Mouse (Mus musculus): ENCODE results near the gene Fer. TPM values are rescaled to one million over a fixed set of nuclear protein-coding genes. Genes with fewer than 3 reads are reported as not detected.

The Fer gene
- 1.4 and 4.3 TPM in 2 replicates for polyA plus RNA-seq (2012; rRNA removed; ENCODE audit: low replicate concordance)

DNA sequence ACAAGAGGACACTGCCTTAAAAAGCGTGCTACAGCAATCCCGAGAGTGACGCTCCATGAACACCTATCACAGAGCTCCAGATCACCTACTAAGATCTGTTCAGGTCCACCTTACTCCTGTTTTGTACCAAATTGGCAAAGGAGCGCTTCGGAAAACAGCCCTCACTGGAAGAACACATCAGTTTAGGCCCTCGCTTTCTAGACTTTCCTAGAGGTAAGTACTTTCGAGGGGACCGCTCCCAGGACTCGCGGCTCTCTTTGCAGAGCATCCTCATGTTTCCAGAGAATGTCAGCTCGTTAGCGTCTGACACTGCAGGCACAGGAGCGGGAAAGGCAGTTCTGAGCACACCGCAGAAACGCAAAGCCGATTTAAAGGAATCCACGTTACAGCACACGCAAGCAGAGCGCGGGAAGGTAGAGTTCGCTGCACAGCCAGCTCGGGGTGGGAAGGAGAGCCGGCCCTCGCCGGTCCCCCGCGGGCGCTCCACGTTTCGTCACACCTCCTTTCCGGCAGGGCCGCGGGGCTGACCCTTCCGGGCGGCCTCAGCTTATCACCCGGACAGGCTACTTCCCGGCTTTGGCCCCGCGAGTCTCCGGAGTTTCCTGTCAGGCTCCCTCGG, at the start of gene Fer:
Gene Fer, plus strand, starts transcription at position 51 of the 619 bp plus-strand sequence.

DNA sequence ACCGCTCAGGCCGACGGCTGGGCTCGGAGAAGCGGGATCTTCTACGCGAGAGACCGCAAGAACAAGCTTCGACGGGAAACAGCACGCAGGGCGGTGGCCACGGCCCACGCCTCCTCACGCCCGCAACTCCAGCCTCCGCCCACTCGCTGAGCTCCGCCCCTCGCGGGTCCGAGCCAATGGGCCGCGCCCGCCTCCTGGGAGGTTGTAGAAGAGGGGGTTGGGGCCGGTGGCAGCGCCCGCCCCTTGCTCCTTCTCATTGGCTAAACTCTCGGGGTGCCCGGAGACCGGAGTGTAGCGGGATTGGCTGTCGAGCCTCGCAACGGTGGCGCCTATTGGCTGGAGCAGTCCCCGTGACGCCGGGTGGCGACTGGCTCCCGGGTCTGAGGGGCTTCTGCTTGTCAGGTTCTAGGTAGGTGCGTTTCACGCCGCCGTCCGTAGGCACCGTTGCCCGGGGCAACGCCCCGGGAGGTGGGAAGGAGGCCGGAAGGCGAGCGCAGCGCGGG, 836 bp downstream of the Fer start, which contains the start of gene A930002H24Rik:
Gene A930002H24Rik, minus strand, starts transcription at position 145 of the 503 bp plus-strand sequence.

Other genes starting within 250 kb of the Fer start
- gene A930002H24Rik, start 729 bp downstream of the Fer start, polyA plus RNA-seq (2012; rRNA removed; ENCODE audit: low replicate concordance), result 1.1 and 2.8 TPM in 2 replicates

Data from mammary gland, adult 2 months (tissue).